ENCODE assay signal across 8 mouse cellular contexts in the genomic region with DNA sequence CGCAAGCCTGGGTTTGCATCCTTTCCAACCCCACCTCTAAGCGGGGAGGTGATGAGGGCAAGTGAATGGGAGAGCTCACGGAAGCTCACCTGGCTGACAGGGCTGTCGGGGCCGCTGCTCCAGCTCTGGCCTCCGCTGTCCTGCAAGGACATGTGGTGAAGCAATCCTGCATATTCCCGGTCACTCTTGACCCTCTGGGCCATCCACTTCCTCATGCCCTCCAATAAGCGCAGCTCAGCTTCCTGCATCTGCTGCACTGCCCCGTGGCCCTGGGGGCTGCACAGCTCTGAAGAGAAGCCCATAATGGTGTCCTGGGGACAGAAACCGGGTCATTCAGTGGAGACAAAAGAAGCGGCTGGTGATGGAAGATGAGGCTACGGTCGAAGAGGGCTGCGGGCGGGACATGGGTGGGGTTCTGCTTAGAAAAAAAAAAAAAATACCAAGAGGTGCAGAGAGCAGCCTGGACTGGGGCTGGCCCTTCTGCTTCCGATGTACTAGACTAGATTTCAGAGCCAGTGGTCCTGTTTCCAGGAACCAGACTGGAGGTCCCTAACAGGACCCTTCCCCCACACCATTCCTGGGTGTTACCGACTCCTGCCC. TPM values are rescaled to one million over a fixed set of nuclear protein-coding genes. Genes with fewer than 3 reads are reported as not detected.
DNase-seq lines count a peak whose midpoint lies in the region; ATAC-seq and TF ChIP-seq lines count a peak whose summit lies in the region.

No protein-coding gene starts in this region.

- no peaks in the 10 kb centered on the region for H3K27me3 ChIP-seq in MEL (ENCODE audit: control insufficient read depth in 1 of 2, insufficient read depth in 2 of 2, low read length in 2 of 2)
- H3K27me3 ChIP-seq in heart, embryonic 15.5 days, result peaks cover 3% of the 10 kb centered on the region; the same call in 1 of the 2 replicates
- 0 out of 2 replicates have a peak, but pooled peaks cover 5% of the 10 kb centered on the region for H3K27me3 ChIP-seq in limb, embryonic 15.5 days
- no peaks in the 10 kb centered on the region; the same call in 1 of the 2 replicates for H3K27me3 ChIP-seq in midbrain, embryonic 16.5 days (ENCODE audit: control insufficient read depth, insufficient read depth, low read depth, low read length)

- WGBS in heart, embryonic 15.5 days, result 35% methylated on average over 17 of the region's 17 CpGs
- WGBS in limb, embryonic 15.5 days, result 39% methylated on average over 17 of the region's 17 CpGs
- WGBS in midbrain, embryonic 16.5 days, result 31% methylated on average over 17 of the region's 17 CpGs

- H3K4me2 ChIP-seq in heart, embryonic 15.5 days, result peak overlapping the region; percentile 60
- H3K4me2 ChIP-seq in limb, embryonic 15.5 days, result peak overlapping the region; percentile 53
- H3K4me2 ChIP-seq in midbrain, embryonic 16.5 days (ENCODE audit: low read length), result peak overlapping the region; percentile 30

- no peaks in the 10 kb centered on the region for H3K36me3 ChIP-seq in MEL (ENCODE audit: control insufficient read depth in 1 of 2, insufficient read depth in 2 of 2, low read length in 2 of 2)
- H3K36me3 ChIP-seq in heart, embryonic 15.5 days, result peaks cover 29% of the 10 kb centered on the region
- peaks cover 42% of the 10 kb centered on the region for H3K36me3 ChIP-seq in limb, embryonic 15.5 days
- peaks cover 14% of the 10 kb centered on the region for H3K36me3 ChIP-seq in midbrain, embryonic 16.5 days (ENCODE audit: control insufficient read depth, insufficient read depth, low read length)

- no peak for TF ChIP-seq RAD21 in MEL (IDR thresholded peaks at IDR 0.05; ENCODE audit: low read depth, low read length)

- TF ChIP-seq POLR2A in MEL (IDR thresholded peaks at IDR 0.05; ENCODE audit: control insufficient read depth in 1 of 2, insufficient read depth in 1 of 2, low read depth in 1 of 2, low read length in 2 of 2, poor library complexity in 1 of 2), result no peak

- peak; percentile 11; the same call in 1 of the 2 replicates for ATAC-seq in heart, embryonic 15.5 days (replicated peaks; ENCODE audit: insufficient number of reproducible peaks, insufficient read depth, low FRiP score, low read depth)
- ATAC-seq in limb, embryonic 15.5 days (ENCODE audit: insufficient number of reproducible peaks, low FRiP score, low TSS enrichment, low read depth), result no peak
- no peak for ATAC-seq in midbrain, embryonic 16.5 days
- no peak for ATAC-seq in megakaryocyte progenitor cell, adult 5-6 weeks (replicated peaks; ENCODE audit: poor library complexity)

- peak overlapping the region; percentile 71 for H3K9ac ChIP-seq in MEL (ENCODE audit: control insufficient read depth, low read depth, low read length, poor library complexity, severe bottlenecking)
- peak overlapping the region; percentile 46 for H3K9ac ChIP-seq in heart, embryonic 15.5 days
- peak overlapping the region; percentile 47 for H3K9ac ChIP-seq in limb, embryonic 15.5 days
- peak overlapping the region; percentile 38; the same call in 1 of the 2 replicates for H3K9ac ChIP-seq in midbrain, embryonic 16.5 days (ENCODE audit: low read depth, low read length)

- no peak for TF ChIP-seq CTCF in MEL (IDR thresholded peaks at IDR 0.05 in 2 of 3, conservative IDR thresholded peaks at IDR 0.05 in 1 of 3; ENCODE audit: control insufficient read depth in 1 of 3, insufficient read depth in 1 of 3, low read depth in 2 of 3, low read length in 3 of 3, poor library complexity in 1 of 3, severe bottlenecking in 1 of 3)

- H3K4me1 ChIP-seq in MEL (ENCODE audit: control insufficient read depth in 1 of 2, insufficient read depth in 2 of 2, low read length in 2 of 2), result peaks cover 2 to 8% of the 10 kb centered on the region in 2 experiments; a peak in 2 of 4 replicates
- H3K4me1 ChIP-seq in heart, embryonic 15.5 days (replicated peaks), result peaks cover 19% of the 10 kb centered on the region
- peaks cover 38% of the 10 kb centered on the region for H3K4me1 ChIP-seq in limb, embryonic 15.5 days
- H3K4me1 ChIP-seq in midbrain, embryonic 16.5 days (ENCODE audit: control insufficient read depth, insufficient read depth, low read length), result peaks cover 5% of the 10 kb centered on the region; the same call in 1 of the 2 replicates

- H3K79me2 ChIP-seq in MEL (ENCODE audit: control insufficient read depth, insufficient read depth, low read length, poor library complexity), result no peaks in the 10 kb centered on the region

- TF ChIP-seq EP300 in MEL (IDR thresholded peaks at IDR 0.05; ENCODE audit: low read depth in 1 of 2, low read length in 2 of 2), result no peak

- H3K9me3 ChIP-seq in MEL (replicated peaks; ENCODE audit: insufficient read depth, low read length), result no peaks in the 10 kb centered on the region
- no peaks in the 10 kb centered on the region for H3K9me3 ChIP-seq in heart, embryonic 15.5 days (replicated peaks)
- H3K9me3 ChIP-seq in limb, embryonic 15.5 days, result no peaks in the 10 kb centered on the region
- H3K9me3 ChIP-seq in midbrain, embryonic 16.5 days (replicated peaks; ENCODE audit: control insufficient read depth, low read length, poor library complexity, severe bottlenecking), result no peaks in the 10 kb centered on the region

- H3K4me3 ChIP-seq in MEL (ENCODE audit: control insufficient read depth in 1 of 2, insufficient read depth in 1 of 2, low read depth in 2 of 2, low read length in 2 of 2), result peak overlapping the region; percentile 20 to 45
- H3K4me3 ChIP-seq in heart, embryonic 15.5 days, result peak overlapping the region; percentile 46
- peak overlapping the region; percentile 39 for H3K4me3 ChIP-seq in limb, embryonic 15.5 days
- H3K4me3 ChIP-seq in midbrain, embryonic 16.5 days (ENCODE audit: low read depth, low read length), result peak overlapping the region; percentile 9; the same call in 1 of the 2 replicates

- H3K27ac ChIP-seq in MEL (ENCODE audit: control insufficient read depth, low read depth, low read length), result no peak overlapping the region
- H3K27ac ChIP-seq in heart, embryonic 15.5 days, result peak overlapping the region; percentile 73
- H3K27ac ChIP-seq in limb, embryonic 15.5 days, result peak overlapping the region; percentile 79
- no peak overlapping the region for H3K27ac ChIP-seq in midbrain, embryonic 16.5 days (ENCODE audit: low read length)

- peak; percentile 56 for DNase-seq in 416B (ENCODE audit: low read depth)
- peak; percentile 32 for DNase-seq in MEL (ENCODE audit: low read depth, low spot score)
- no peak for DNase-seq in frontal cortex, postnatal 25 days (ENCODE audit: low spot score in 2 of 2)
- no peak for DNase-seq in left cerebral cortex, adult 18-20 months (ENCODE audit: low spot score in 2 of 2)

RNA-seq across cellular contexts. Expression of a gene that starts 0.6 kb away (rescaled TPM):
- 1.3 and 2.7 TPM in 2 replicates for total RNA-seq in MEL (2012; rRNA removed)
- polyA plus RNA-seq in MEL (2012; ENCODE audit: insufficient read depth in 1 of 2, insufficient read length in 2 of 2, low read depth in 1 of 2, low replicate concordance in 2 of 2, missing spikeins in 1 of 2), result 1 to 10 TPM in 1 of 2 experiments, not detected in 1; 6.6 TPM
- polyA plus RNA-seq in heart, embryonic 15.5 days (2015; fragmentation: Nextera tagmentation; extraction: Ambion mirVana), result 10.9 and 14.4 TPM in 2 replicates
- 14.8 and 15.8 TPM in 2 replicates for polyA plus RNA-seq in limb, embryonic 15.5 days (2015; fragmentation: Nextera tagmentation; extraction: Ambion mirVana)
- 2.7 and 3.4 TPM in 2 replicates for polyA plus RNA-seq in midbrain, embryonic 16.5 days (2015; fragmentation: Nextera tagmentation; extraction: Ambion mirVana)
- 117 and 126 TPM in 2 replicates for total RNA-seq in megakaryocyte progenitor cell, adult 5-6 weeks (2015)
- total RNA-seq in megakaryocyte progenitor cell, adult 5-6 weeks (2017), result 97.6 and 158 TPM in 2 replicates
- total RNA-seq in left cerebral cortex, adult 18-20 months (2021), result 1 to 10 TPM; 4.5 to 5.8 TPM

RNA-seq across cellular contexts. Expression of a gene that starts 16.0 kb away (rescaled TPM):
- total RNA-seq in MEL (2012; rRNA removed), result 17.4 and 19.2 TPM in 2 replicates
- polyA plus RNA-seq in MEL (2012; ENCODE audit: insufficient read depth in 1 of 2, insufficient read length in 2 of 2, low read depth in 1 of 2, low replicate concordance in 2 of 2, missing spikeins in 1 of 2), result 10 to 100 TPM in 1 of 2 experiments, not detected in 1; 38.6 TPM
- 15.1 and 21.1 TPM in 2 replicates for polyA plus RNA-seq in heart, embryonic 15.5 days (2015; fragmentation: Nextera tagmentation; extraction: Ambion mirVana)
- 15.7 and 17.6 TPM in 2 replicates for polyA plus RNA-seq in limb, embryonic 15.5 days (2015; fragmentation: Nextera tagmentation; extraction: Ambion mirVana)
- 25.2 and 25.8 TPM in 2 replicates for polyA plus RNA-seq in midbrain, embryonic 16.5 days (2015; fragmentation: Nextera tagmentation; extraction: Ambion mirVana)
- 31.2 and 32.6 TPM in 2 replicates for total RNA-seq in megakaryocyte progenitor cell, adult 5-6 weeks (2015)
- 37.9 and 44.0 TPM in 2 replicates for total RNA-seq in megakaryocyte progenitor cell, adult 5-6 weeks (2017)
- 100 to 1,000 TPM; 147 to 153 TPM for total RNA-seq in left cerebral cortex, adult 18-20 months (2021)

RNA-seq across cellular contexts. Expression of a gene that starts 18.1 kb away (rescaled TPM):
- 11.6 and 13.7 TPM in 2 replicates for total RNA-seq in MEL (2012; rRNA removed)
- 10 to 100 TPM in 1 of 2 experiments, not detected in 1; 32.3 TPM for polyA plus RNA-seq in MEL (2012; ENCODE audit: insufficient read depth in 1 of 2, insufficient read length in 2 of 2, low read depth in 1 of 2, low replicate concordance in 2 of 2, missing spikeins in 1 of 2)
- 16.0 and 18.2 TPM in 2 replicates for polyA plus RNA-seq in heart, embryonic 15.5 days (2015; fragmentation: Nextera tagmentation; extraction: Ambion mirVana)
- polyA plus RNA-seq in limb, embryonic 15.5 days (2015; fragmentation: Nextera tagmentation; extraction: Ambion mirVana), result 12.8 and 13.7 TPM in 2 replicates
- polyA plus RNA-seq in midbrain, embryonic 16.5 days (2015; fragmentation: Nextera tagmentation; extraction: Ambion mirVana), result 3.9 and 4.1 TPM in 2 replicates
- 13.8 and 15.6 TPM in 2 replicates for total RNA-seq in megakaryocyte progenitor cell, adult 5-6 weeks (2015)
- 7.2 and 10.2 TPM in 2 replicates for total RNA-seq in megakaryocyte progenitor cell, adult 5-6 weeks (2017)
- 10 to 100 TPM; 37.1 to 39.9 TPM for total RNA-seq in left cerebral cortex, adult 18-20 months (2021)

RNA-seq across cellular contexts. Expression of a gene that starts 44.2 kb away (rescaled TPM):
- total RNA-seq in MEL (2012; rRNA removed), result 47.6 and 58.1 TPM in 2 replicates
- polyA plus RNA-seq in MEL (2012; ENCODE audit: insufficient read depth in 1 of 2, insufficient read length in 2 of 2, low read depth in 1 of 2, low replicate concordance in 2 of 2, missing spikeins in 1 of 2), result 10 to 100 TPM in 1 of 2 experiments, not detected in 1; 47.1 TPM
- polyA plus RNA-seq in heart, embryonic 15.5 days (2015; fragmentation: Nextera tagmentation; extraction: Ambion mirVana), result 16.1 and 17.4 TPM in 2 replicates
- 18.4 and 19.4 TPM in 2 replicates for polyA plus RNA-seq in limb, embryonic 15.5 days (2015; fragmentation: Nextera tagmentation; extraction: Ambion mirVana)
- polyA plus RNA-seq in midbrain, embryonic 16.5 days (2015; fragmentation: Nextera tagmentation; extraction: Ambion mirVana), result 23.3 and 27.7 TPM in 2 replicates
- total RNA-seq in megakaryocyte progenitor cell, adult 5-6 weeks (2015), result 15.1 and 20.4 TPM in 2 replicates
- total RNA-seq in megakaryocyte progenitor cell, adult 5-6 weeks (2017), result 9.1 and 24.0 TPM in 2 replicates
- total RNA-seq in left cerebral cortex, adult 18-20 months (2021), result 10 to 100 TPM; 49.7 to 54.5 TPM

RNA-seq across cellular contexts. Expression of a gene that starts 46.3 kb away (rescaled TPM):
- 20.3 and 28.2 TPM in 2 replicates for total RNA-seq in MEL (2012; rRNA removed)
- polyA plus RNA-seq in MEL (2012; ENCODE audit: insufficient read depth in 1 of 2, insufficient read length in 2 of 2, low read depth in 1 of 2, low replicate concordance in 2 of 2, missing spikeins in 1 of 2), result 10 to 100 TPM in 1 of 2 experiments, not detected in 1; 26.1 TPM
- 16.6 and 21.5 TPM in 2 replicates for polyA plus RNA-seq in heart, embryonic 15.5 days (2015; fragmentation: Nextera tagmentation; extraction: Ambion mirVana)
- 51.4 and 51.7 TPM in 2 replicates for polyA plus RNA-seq in limb, embryonic 15.5 days (2015; fragmentation: Nextera tagmentation; extraction: Ambion mirVana)
- polyA plus RNA-seq in midbrain, embryonic 16.5 days (2015; fragmentation: Nextera tagmentation; extraction: Ambion mirVana), result 61.9 and 62.6 TPM in 2 replicates
- total RNA-seq in megakaryocyte progenitor cell, adult 5-6 weeks (2015), result 5.4 TPM in 2 replicates
- total RNA-seq in megakaryocyte progenitor cell, adult 5-6 weeks (2017), result 15.6 and 16.6 TPM in 2 replicates
- 10 to 100 TPM; 38.0 to 40.4 TPM for total RNA-seq in left cerebral cortex, adult 18-20 months (2021)

Comparison
In these comparisons a context has a peak if more than half of its experiments do, and no peak if none do; other contexts are left out.
1. DNase-seq: peak in 416B (single experiment) and MEL (single experiment); none in frontal cortex, postnatal 25 days (0 of 2) and left cerebral cortex, adult 18-20 months (0 of 2).
2. H3K27ac ChIP-seq: peak in heart, embryonic 15.5 days (single experiment) and limb, embryonic 15.5 days (single experiment); none in MEL (single experiment) and midbrain, embryonic 16.5 days (single experiment).
3. Peak in every context shown above with its lines, with median percentiles within 50 percentile points of each other: H3K4me3 ChIP-seq, H3K9ac ChIP-seq and H3K4me2 ChIP-seq.